Comparison of ENCODE assay signal across 16 mouse cellular contexts in genomic region chr3:30076522-30076921, GRCm38 (mm10).
DNase-seq lines count a peak whose midpoint lies in the region; ATAC-seq and TF ChIP-seq lines count a peak whose summit lies in the region.
"Had no signal": no experiment of that assay in that cellular context is flagged by ENCODE, and none has a peak within 500 bp of the region (broad histone marks: within the 10 kb centered on the region; RNA-seq: fewer than 3 reads in every experiment).

No protein-coding gene starts in this region.

- WGBS in lung, embryonic 14.5 days: 69% methylated on average over 7 of the region's 7 CpGs

- no peak overlapping the region for H3K9ac ChIP-seq in lung, embryonic 14.5 days
- H3K9ac ChIP-seq: embryonic facial prominence, embryonic 13.5 days; forebrain, embryonic 12.5 days; heart, embryonic 12.5 days; hindbrain, embryonic 15.5 days had no signal

- peak; percentile 10 to 18 for DNase-seq in adrenal gland, postnatal 36 days
- DNase-seq in adrenal gland, adult 18-20 months (ENCODE audit: low spot score in 2 of 2): no peak
- DNase-seq in kidney, adult 9 months: peak; percentile 28
- no peak for DNase-seq in kidney, adult 18-20 months
- peak; percentile 20 for DNase-seq in lung, embryonic 14.5 days
- DNase-seq in lung, postnatal 4 days: no peak
- no peak for DNase-seq in retina, embryonic 14.5 days (ENCODE audit: low spot score)
- DNase-seq: cerebellum, adult 18-20 months; cerebellum, adult 9-11 months; cerebellum, postnatal 36 days; gastrocnemius, postnatal 10 days had no signal

- ATAC-seq in lung, embryonic 14.5 days (ENCODE audit: insufficient read depth): no peak
- ATAC-seq: forebrain, embryonic 16.5 days had no signal

- H3K4me3 ChIP-seq in lung, embryonic 14.5 days (ENCODE audit: low read depth, low read length): no peak overlapping the region
- H3K4me3 ChIP-seq: embryonic facial prominence, embryonic 13.5 days; forebrain, embryonic 12.5 days; heart, embryonic 12.5 days; hindbrain, embryonic 15.5 days had no signal

- TF ChIP-seq CTCF in lung, embryonic 14.5 days (IDR thresholded peaks at IDR 0.05; ENCODE audit: low read depth): no peak

- no peak overlapping the region for H3K27ac ChIP-seq in lung, embryonic 14.5 days (ENCODE audit: low read depth)
- H3K27ac ChIP-seq: embryonic facial prominence, embryonic 13.5 days; forebrain, embryonic 12.5 days; hindbrain, embryonic 15.5 days had no signal

- H3K36me3 ChIP-seq in lung, embryonic 14.5 days (ENCODE audit: insufficient read depth): no peaks in the 10 kb centered on the region
- H3K36me3 ChIP-seq: embryonic facial prominence, embryonic 13.5 days; forebrain, embryonic 12.5 days; heart, embryonic 12.5 days; hindbrain, embryonic 15.5 days had no signal

- H3K4me2 ChIP-seq in lung, embryonic 14.5 days: no peak overlapping the region
- H3K4me2 ChIP-seq: embryonic facial prominence, embryonic 13.5 days; forebrain, embryonic 12.5 days; heart, embryonic 12.5 days; hindbrain, embryonic 15.5 days had no signal

- H3K9me3 ChIP-seq in lung, embryonic 14.5 days (ENCODE audit: low read depth, low read length): no peaks in the 10 kb centered on the region
- H3K9me3 ChIP-seq: embryonic facial prominence, embryonic 13.5 days; forebrain, embryonic 12.5 days; heart, embryonic 12.5 days; hindbrain, embryonic 15.5 days had no signal

- peaks cover 7% of the 10 kb centered on the region; the same call in 1 of the 2 replicates for H3K4me1 ChIP-seq in lung, embryonic 14.5 days (ENCODE audit: insufficient read depth)
- H3K4me1 ChIP-seq: embryonic facial prominence, embryonic 13.5 days; heart, embryonic 12.5 days; hindbrain, embryonic 15.5 days had no signal

- no peaks in the 10 kb centered on the region for H3K27me3 ChIP-seq in lung, embryonic 14.5 days (ENCODE audit: insufficient read depth, low read length)
- H3K27me3 ChIP-seq: embryonic facial prominence, embryonic 13.5 days; forebrain, embryonic 12.5 days; heart, embryonic 12.5 days; hindbrain, embryonic 15.5 days had no signal

Comparison
In these comparisons a context has a peak if more than half of its experiments do, and no peak if none do; other contexts are left out.
1. DNase-seq: peak in adrenal gland, postnatal 36 days (2 of 2), kidney, adult 9 months (single experiment) and lung, embryonic 14.5 days (single experiment); none in adrenal gland, adult 18-20 months (0 of 2), kidney, adult 18-20 months (single experiment), lung, postnatal 4 days (0 of 2) and retina, embryonic 14.5 days (single experiment).